Mouse (Mus musculus): ENCODE results near the gene Il1b. TPM values are rescaled to one million over a fixed set of nuclear protein-coding genes. Genes with fewer than 3 reads are reported as not detected.

The Il1b gene
- 0.18 and 0.31 TPM in 2 replicates for polyA plus RNA-seq (2014; fragmentation: Nextera tagmentation; extraction: Ambion mirVana)

GRCm38 (mm10) chr2:129371039-129371438, at the start of gene Il1b:
Gene Il1b, minus strand, starts transcription at chr2:129371139.
- no peak within 1 kb of the TSS for H3K4me3 ChIP-seq (ENCODE audit: low read depth, low read length)
- no peak within 1 kb of the TSS for H3K27ac ChIP-seq (ENCODE audit: low read depth)
- H3K27me3 ChIP-seq (replicated peaks; ENCODE audit: control insufficient read depth, insufficient read depth, low read length), result no peaks in the 10 kb centered on the region
- ATAC-seq (replicated peaks; ENCODE audit: low FRiP score, low TSS enrichment, low read depth) (no peak), DNase-seq (ENCODE audit: low spot score) (no peak)
- H3K4me2 ChIP-seq (ENCODE audit: low read length), result no peak within 1 kb of the TSS
- no peak within 1 kb of the TSS for H3K9ac ChIP-seq (ENCODE audit: low read length)
- 88% methylated on average over 3 of the region's 3 CpGs for WGBS
- H3K4me1 ChIP-seq (replicated peaks; ENCODE audit: control insufficient read depth, insufficient read depth, low read length), result no peaks in the 10 kb centered on the region
- H3K9me3 ChIP-seq (ENCODE audit: control insufficient read depth, low read length), result no peaks in the 10 kb centered on the region
- H3K36me3 ChIP-seq (ENCODE audit: control insufficient read depth, insufficient read depth, low read length), result no peaks in the 10 kb centered on the region

GRCm38 (mm10) chr2:129419361-129419880, 48.5 kb upstream of the Il1b start:
- Histone ChIP-seq H3K4me2 (ENCODE audit: low read length) (no peak overlapping the region), H3K27me3 (replicated peaks; ENCODE audit: control insufficient read depth, insufficient read depth, low read length) (no peaks in the 10 kb centered on the region), H3K9ac (ENCODE audit: low read length) (no peak overlapping the region), H3K36me3 (ENCODE audit: control insufficient read depth, insufficient read depth, low read length) (no peaks in the 10 kb centered on the region), H3K27ac (ENCODE audit: low read depth) (no peak overlapping the region), H3K4me1 (replicated peaks; ENCODE audit: control insufficient read depth, insufficient read depth, low read length) (no peaks in the 10 kb centered on the region), H3K4me3 (ENCODE audit: low read depth, low read length) (no peak overlapping the region), H3K9me3 (ENCODE audit: control insufficient read depth, low read length) (no peaks in the 10 kb centered on the region)
- no peak for ATAC-seq (replicated peaks; ENCODE audit: low FRiP score, low TSS enrichment, low read depth)
- 82% methylated on average over 3 of the region's 3 CpGs for WGBS
- DNase-seq (ENCODE audit: low spot score), result no peak

- no peaks in the 10 kb centered on the region for H3K4me1 ChIP-seq (replicated peaks; ENCODE audit: control insufficient read depth, insufficient read depth, low read length)
- H3K27ac ChIP-seq (ENCODE audit: low read depth), result no peak overlapping the region
- no peak overlapping the region for H3K9ac ChIP-seq (ENCODE audit: low read length)
- no peak for DNase-seq (ENCODE audit: low spot score)
- no peak overlapping the region for H3K4me2 ChIP-seq (ENCODE audit: low read length)
- no peaks in the 10 kb centered on the region for H3K36me3 ChIP-seq (ENCODE audit: control insufficient read depth, insufficient read depth, low read length)
- no peaks in the 10 kb centered on the region for H3K9me3 ChIP-seq (ENCODE audit: control insufficient read depth, low read length)
- no peaks in the 10 kb centered on the region for H3K27me3 ChIP-seq (replicated peaks; ENCODE audit: control insufficient read depth, insufficient read depth, low read length)
- no peak for ATAC-seq (replicated peaks; ENCODE audit: low FRiP score, low TSS enrichment, low read depth)
- H3K4me3 ChIP-seq (ENCODE audit: low read depth, low read length), result no peak overlapping the region
- WGBS, result 88% methylated on average over 3 of the region's 3 CpGs
These were observed 43.7 kb upstream of the Il1b start for GRCm38 (mm10) chr2:129414593-129414992.

GRCm38 (mm10) chr2:129413488-129413887, 42.5 kb upstream of the Il1b start:
- 62% methylated on average over 6 of the region's 6 CpGs for WGBS
- Histone ChIP-seq H3K27ac (ENCODE audit: low read depth) (no peak overlapping the region), H3K9ac (ENCODE audit: low read length) (no peak overlapping the region), H3K36me3 (ENCODE audit: control insufficient read depth, insufficient read depth, low read length) (no peaks in the 10 kb centered on the region), H3K4me1 (replicated peaks; ENCODE audit: control insufficient read depth, insufficient read depth, low read length) (no peaks in the 10 kb centered on the region), H3K4me3 (ENCODE audit: low read depth, low read length) (no peak overlapping the region), H3K27me3 (replicated peaks; ENCODE audit: control insufficient read depth, insufficient read depth, low read length) (no peaks in the 10 kb centered on the region), H3K9me3 (ENCODE audit: control insufficient read depth, low read length) (no peaks in the 10 kb centered on the region), H3K4me2 (ENCODE audit: low read length) (no peak overlapping the region)
- DNase-seq (ENCODE audit: low spot score), result no peak
- ATAC-seq (replicated peaks; ENCODE audit: low FRiP score, low TSS enrichment, low read depth), result no peak

GRCm38 (mm10) chr2:129411651-129412050, 40.7 kb upstream of the Il1b start:
- no peak for DNase-seq (ENCODE audit: low spot score)
- H3K4me1 ChIP-seq (replicated peaks; ENCODE audit: control insufficient read depth, insufficient read depth, low read length), result no peaks in the 10 kb centered on the region
- H3K4me2 ChIP-seq (ENCODE audit: low read length), result no peak overlapping the region
- WGBS, result 70% methylated on average over 3 of the region's 3 CpGs
- ATAC-seq (replicated peaks; ENCODE audit: low FRiP score, low TSS enrichment, low read depth), result no peak
- H3K27me3 ChIP-seq (replicated peaks; ENCODE audit: control insufficient read depth, insufficient read depth, low read length), result no peaks in the 10 kb centered on the region
- no peak overlapping the region for H3K27ac ChIP-seq (ENCODE audit: low read depth)
- no peaks in the 10 kb centered on the region for H3K9me3 ChIP-seq (ENCODE audit: control insufficient read depth, low read length)
- no peak overlapping the region for H3K9ac ChIP-seq (ENCODE audit: low read length)
- no peak overlapping the region for H3K4me3 ChIP-seq (ENCODE audit: low read depth, low read length)
- H3K36me3 ChIP-seq (ENCODE audit: control insufficient read depth, insufficient read depth, low read length), result no peaks in the 10 kb centered on the region

- no peak for DNase-seq (ENCODE audit: low spot score)
- Histone ChIP-seq H3K27me3 (replicated peaks; ENCODE audit: control insufficient read depth, insufficient read depth, low read length) (no peaks in the 10 kb centered on the region), H3K36me3 (ENCODE audit: control insufficient read depth, insufficient read depth, low read length) (no peaks in the 10 kb centered on the region), H3K4me2 (ENCODE audit: low read length) (no peak overlapping the region), H3K4me1 (replicated peaks; ENCODE audit: control insufficient read depth, insufficient read depth, low read length) (no peaks in the 10 kb centered on the region), H3K9me3 (ENCODE audit: control insufficient read depth, low read length) (no peaks in the 10 kb centered on the region), H3K9ac (ENCODE audit: low read length) (no peak overlapping the region), H3K4me3 (ENCODE audit: low read depth, low read length) (no peak overlapping the region), H3K27ac (ENCODE audit: low read depth) (no peak overlapping the region)
- no peak for ATAC-seq (replicated peaks; ENCODE audit: low FRiP score, low TSS enrichment, low read depth)
- WGBS, result 89% methylated on average over 7 of the region's 7 CpGs
These were observed 39.4 kb upstream of the Il1b start for GRCm38 (mm10) chr2:129410344-129410743.

- no peaks in the 10 kb centered on the region for H3K9me3 ChIP-seq (ENCODE audit: control insufficient read depth, low read length)
- no peaks in the 10 kb centered on the region for H3K27me3 ChIP-seq (replicated peaks; ENCODE audit: control insufficient read depth, insufficient read depth, low read length)
- H3K4me1 ChIP-seq (replicated peaks; ENCODE audit: control insufficient read depth, insufficient read depth, low read length), result no peaks in the 10 kb centered on the region
- no peaks in the 10 kb centered on the region for H3K36me3 ChIP-seq (ENCODE audit: control insufficient read depth, insufficient read depth, low read length)
- H3K9ac ChIP-seq (ENCODE audit: low read length), result no peak overlapping the region
- ATAC-seq (replicated peaks; ENCODE audit: low FRiP score, low TSS enrichment, low read depth), result no peak
- no peak overlapping the region for H3K4me3 ChIP-seq (ENCODE audit: low read depth, low read length)
- H3K27ac ChIP-seq (ENCODE audit: low read depth), result no peak overlapping the region
- peak; percentile 81 for DNase-seq (ENCODE audit: low spot score)
- H3K4me2 ChIP-seq (ENCODE audit: low read length), result no peak overlapping the region
- WGBS, result 21% methylated on average over 18 of the region's 18 CpGs
These were observed 37.5 kb upstream of the Il1b start for GRCm38 (mm10) chr2:129408476-129408875.

GRCm38 (mm10) chr2:129407596-129407995, 36.7 kb upstream of the Il1b start:
- no peaks in the 10 kb centered on the region for H3K36me3 ChIP-seq (ENCODE audit: control insufficient read depth, insufficient read depth, low read length)
- no peaks in the 10 kb centered on the region for H3K4me1 ChIP-seq (replicated peaks; ENCODE audit: control insufficient read depth, insufficient read depth, low read length)
- H3K27me3 ChIP-seq (replicated peaks; ENCODE audit: control insufficient read depth, insufficient read depth, low read length), result no peaks in the 10 kb centered on the region
- no peak for DNase-seq (ENCODE audit: low spot score)
- no peak overlapping the region for H3K27ac ChIP-seq (ENCODE audit: low read depth)
- no peak overlapping the region for H3K9ac ChIP-seq (ENCODE audit: low read length)
- H3K4me3 ChIP-seq (ENCODE audit: low read depth, low read length), result no peak overlapping the region
- no peaks in the 10 kb centered on the region for H3K9me3 ChIP-seq (ENCODE audit: control insufficient read depth, low read length)
- no peak for ATAC-seq (replicated peaks; ENCODE audit: low FRiP score, low TSS enrichment, low read depth)
- 92% methylated on average over 13 of the region's 13 CpGs for WGBS
- H3K4me2 ChIP-seq (ENCODE audit: low read length), result no peak overlapping the region

GRCm38 (mm10) chr2:129406508-129406907, 35.6 kb upstream of the Il1b start:
- no peak for ATAC-seq (replicated peaks; ENCODE audit: low FRiP score, low TSS enrichment, low read depth)
- H3K4me3 ChIP-seq (ENCODE audit: low read depth, low read length), result no peak overlapping the region

More at GRCm38 (mm10) chr2:129406508-129406907, 35.6 kb upstream of the Il1b start:
- Histone ChIP-seq H3K27me3 (replicated peaks; ENCODE audit: control insufficient read depth, insufficient read depth, low read length) (no peaks in the 10 kb centered on the region), H3K9me3 (ENCODE audit: control insufficient read depth, low read length) (no peaks in the 10 kb centered on the region), H3K27ac (ENCODE audit: low read depth) (no peak overlapping the region), H3K9ac (ENCODE audit: low read length) (no peak overlapping the region), H3K36me3 (ENCODE audit: control insufficient read depth, insufficient read depth, low read length) (no peaks in the 10 kb centered on the region), H3K4me2 (ENCODE audit: low read length) (no peak overlapping the region), H3K4me1 (replicated peaks; ENCODE audit: control insufficient read depth, insufficient read depth, low read length) (no peaks in the 10 kb centered on the region)
- no peak for DNase-seq (ENCODE audit: low spot score)
- WGBS, result 91% methylated on average over 8 of the region's 8 CpGs
